Mouse (Mus musculus) effector memory CD4-positive, alpha-beta T cell, adult 5 months (primary cell): ENCODE results near the gene Myh15. TPM values are rescaled to one million over a fixed set of nuclear protein-coding genes. Genes with fewer than 3 reads are reported as not detected.

Experiments used
- polyA plus RNA-seq: library from polyadenylated mRNA; unstranded; fragments of 100-300 nt; shearing (Covaris generic); gene quantifications from one replicate; pipeline ENCODE4 v1.2.1, GENCODE M21; 2017

Gene Myh15
- not detected for polyA plus RNA-seq

DNA sequence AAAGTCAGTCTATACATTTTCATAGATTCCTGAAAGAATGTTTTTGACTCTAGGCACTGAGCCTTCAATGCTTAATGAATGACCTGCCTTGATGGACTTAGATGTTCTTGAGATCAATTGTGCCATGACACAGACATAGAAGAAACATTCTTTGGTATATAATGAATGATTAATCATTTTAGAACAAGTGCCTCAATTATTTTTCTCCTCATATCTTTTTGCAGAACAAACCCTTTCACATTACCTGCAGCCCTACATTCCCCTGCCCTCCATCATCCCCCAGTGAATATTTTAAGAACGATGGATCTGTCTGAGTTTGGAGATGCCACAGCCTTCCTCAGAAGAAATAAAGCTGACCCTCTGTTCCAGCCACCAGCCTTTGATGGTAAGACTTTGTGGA lies at the start of gene Myh15:
Myh15 (plus strand) TSS at position 301 of the 400 bp plus-strand sequence.

Other genes with a start within 250 kb of the Myh15 start
- gene Retnlb, start 240.6 kb upstream of the Myh15 start, polyA plus RNA-seq = not detected
- gene Retnla, start 214.9 kb upstream of the Myh15 start, polyA plus RNA-seq = not detected
- gene Retnlg, start 184.9 kb upstream of the Myh15 start, polyA plus RNA-seq = not detected
- 4.4 TPM for gene Dzip3, start 63.3 kb upstream of the Myh15 start, polyA plus RNA-seq
- 2.3 TPM for gene Cip2a, start 63.3 kb upstream of the Myh15 start, polyA plus RNA-seq